Mouse (Mus musculus): ENCODE results near the gene Iscu.
A peak's percentile ranks its signal among the peaks of the same experiment; 100 is the strongest.

Gene Iscu

GRCm38 (mm10) chr5:113789075-113789788, 16.7 kb downstream of the Iscu start:
- DNase-seq, result peak; percentile 80 to 86

DNA sequence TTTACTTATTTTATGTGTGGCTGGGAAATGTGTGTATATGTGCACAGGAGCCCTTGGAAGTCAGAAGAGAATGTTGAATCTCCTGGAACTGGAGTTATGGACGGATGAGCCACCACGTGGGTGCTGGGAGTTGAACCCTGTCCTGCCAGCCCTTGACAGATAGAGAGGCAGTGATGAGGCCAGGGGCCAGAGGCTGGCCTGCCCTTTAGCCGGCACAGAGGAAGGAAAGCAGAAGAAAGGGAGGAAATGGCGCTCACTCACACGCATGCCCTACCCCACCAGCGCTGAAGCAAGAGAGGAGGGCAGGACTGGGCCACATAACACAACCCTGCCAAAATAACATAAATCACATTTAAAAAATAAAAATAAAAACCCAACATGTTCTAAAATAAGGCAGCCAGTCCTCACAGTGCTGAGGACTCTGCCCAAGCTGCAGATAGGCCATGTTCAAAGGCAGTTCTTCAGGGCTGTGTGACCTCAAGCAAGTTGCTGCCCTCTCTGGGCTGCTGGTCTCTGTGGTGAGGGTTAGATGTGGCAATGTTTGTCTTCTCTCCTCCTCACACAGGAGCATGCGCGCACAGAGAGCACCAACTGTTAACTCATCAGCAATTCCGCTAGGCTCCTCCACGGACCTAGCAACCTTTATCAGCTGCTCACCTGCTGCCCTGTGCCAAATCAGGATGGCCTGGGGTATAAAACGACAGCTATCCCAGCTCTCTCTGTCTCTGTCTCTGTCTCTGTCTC, 18.1 kb downstream of the Iscu start:
- peak; percentile 50 to 64 for DNase-seq

GRCm38 (mm10) chr5:113791197-113792095, 18.9 kb downstream of the Iscu start:
- DNase-seq, result no peak

DNA sequence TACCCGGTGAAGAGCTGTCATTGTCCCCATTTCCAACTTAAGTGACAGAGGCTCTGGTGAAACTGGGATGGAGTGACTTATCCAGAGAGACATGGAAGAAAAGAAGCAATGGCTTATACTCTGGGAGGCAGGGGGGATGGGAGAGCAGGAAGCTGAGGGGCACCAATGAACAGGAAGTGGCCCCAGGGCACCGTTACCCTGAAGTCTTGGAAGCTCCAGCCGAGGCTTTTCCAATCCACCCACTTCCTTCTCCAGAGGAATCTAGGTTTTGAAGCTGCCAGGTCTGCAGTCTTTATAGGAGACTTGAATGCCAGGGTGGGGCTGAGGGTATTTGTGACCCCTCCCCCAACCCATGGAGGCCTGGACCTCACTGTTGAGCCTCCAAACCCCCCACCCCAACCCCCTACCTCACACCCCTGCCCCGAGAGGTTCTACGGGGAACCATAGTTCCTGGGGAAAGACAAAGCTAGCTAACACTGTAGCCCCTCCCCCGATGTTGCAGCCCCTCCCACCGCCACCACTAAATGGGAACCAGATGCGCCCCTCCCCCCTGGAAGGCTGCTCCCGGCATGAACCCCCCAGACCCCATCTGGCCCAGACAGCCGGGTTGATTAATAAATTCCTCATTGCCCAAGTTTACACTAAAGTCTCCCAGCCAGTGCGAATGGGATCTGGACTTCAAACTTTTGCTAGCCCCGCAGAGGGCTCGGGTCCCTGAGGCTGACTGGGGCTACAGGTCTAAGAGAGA, 24.0 kb downstream of the Iscu start:
- peak; percentile 79 to 85 for DNase-seq

GRCm38 (mm10) chr5:113797149-113797882, 24.8 kb downstream of the Iscu start:
- DNase-seq, result no peak

GRCm38 (mm10) chr5:113798525-113798924, 26.0 kb downstream of the Iscu start:
- no peak for DNase-seq

DNA sequence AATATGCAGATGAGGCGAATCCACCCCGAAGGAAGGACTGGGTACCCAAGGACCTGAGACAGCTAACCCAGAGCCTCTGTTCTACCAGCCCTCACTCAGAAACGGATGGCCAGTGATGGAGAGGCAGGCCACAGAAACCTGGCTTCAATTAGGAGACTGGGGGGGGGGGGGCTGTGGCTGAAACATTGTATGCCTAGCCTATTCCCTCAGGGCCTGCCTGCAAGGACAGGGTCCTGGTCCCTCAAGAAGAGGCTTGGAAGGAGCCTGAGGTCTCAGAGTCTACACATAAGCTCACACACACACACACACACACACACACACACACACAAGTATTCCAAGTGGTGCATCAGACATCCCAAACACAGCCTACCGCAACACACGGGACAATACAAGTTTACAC, 27.1 kb downstream of the Iscu start:
- DNase-seq, result no peak

GRCm38 (mm10) chr5:113800280-113800679, 27.7 kb downstream of the Iscu start, which contains the start of gene Tmem119:
Gene Tmem119 (minus strand): TSS chr5:113800516.
- peak; percentile 77 to 85 for DNase-seq

- no peak for DNase-seq
Observed at GRCm38 (mm10) chr5:113804395-113804966, 31.9 kb downstream of the Iscu start.

DNA sequence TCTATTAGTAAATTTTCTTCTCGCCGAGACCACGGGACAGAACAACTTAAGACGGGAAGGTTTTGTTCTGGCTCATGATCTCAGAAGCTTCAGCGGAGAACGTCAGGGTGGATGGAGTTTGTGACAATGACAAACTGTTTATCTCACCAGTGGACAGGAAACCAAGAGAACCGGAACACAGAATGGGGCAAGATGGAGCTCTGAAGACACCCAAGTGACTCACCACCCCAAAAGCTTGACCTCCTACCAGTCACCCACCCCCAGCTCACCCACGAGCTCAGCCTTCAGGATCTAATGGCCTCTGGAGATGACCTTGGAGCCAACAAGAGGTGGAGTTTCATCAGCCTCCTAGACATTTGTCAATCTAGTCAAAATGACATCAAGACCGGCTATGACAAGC, 32.8 kb downstream of the Iscu start:
- no peak for DNase-seq

DNA sequence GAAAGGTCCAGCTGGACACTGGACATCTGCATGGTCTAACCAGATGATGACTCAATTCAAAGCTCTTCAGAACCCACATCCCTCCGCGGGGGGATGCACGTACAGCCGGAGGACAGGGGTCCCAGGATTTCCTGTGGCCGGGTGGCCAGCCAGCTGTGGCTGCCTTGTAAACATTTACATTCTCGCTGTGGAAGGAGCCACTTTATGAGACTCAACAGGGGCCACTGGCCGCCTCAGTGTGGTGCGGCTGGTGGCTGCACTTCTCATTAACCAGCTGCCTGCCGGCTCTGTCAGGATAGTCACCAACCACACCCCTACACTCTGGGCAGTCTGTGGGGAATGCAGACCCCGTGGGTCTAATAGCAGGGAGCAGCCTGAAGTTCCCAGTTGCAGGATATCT, 33.9 kb downstream of the Iscu start:
- no peak for DNase-seq

DNA sequence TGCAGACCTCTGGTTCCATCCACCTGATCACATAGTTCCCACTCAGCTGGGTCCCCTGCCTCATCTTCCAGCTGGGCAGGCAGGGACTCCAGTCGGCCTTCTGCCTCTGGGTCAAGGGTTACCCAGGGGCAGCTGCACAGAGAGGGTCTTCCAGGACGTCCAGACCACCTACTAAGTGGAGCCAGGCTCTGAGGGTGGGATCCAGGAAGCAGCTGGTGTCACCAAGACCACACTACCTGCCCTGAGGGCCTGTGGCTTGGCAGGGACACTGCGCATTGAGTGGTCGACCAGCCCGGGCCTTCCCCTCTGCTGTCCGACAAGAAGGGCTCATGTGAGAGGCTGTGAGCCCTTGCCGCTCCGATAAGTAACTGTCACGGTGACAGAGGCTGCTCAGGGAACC, 35.2 kb downstream of the Iscu start:
- DNase-seq, result no peak

GRCm38 (mm10) chr5:113808177-113808576, 35.6 kb downstream of the Iscu start:
- peak in 1 of 2 experiments; percentile 53 for DNase-seq

GRCm38 (mm10) chr5:113810111-113810510, 37.6 kb downstream of the Iscu start:
- DNase-seq, result no peak

DNA sequence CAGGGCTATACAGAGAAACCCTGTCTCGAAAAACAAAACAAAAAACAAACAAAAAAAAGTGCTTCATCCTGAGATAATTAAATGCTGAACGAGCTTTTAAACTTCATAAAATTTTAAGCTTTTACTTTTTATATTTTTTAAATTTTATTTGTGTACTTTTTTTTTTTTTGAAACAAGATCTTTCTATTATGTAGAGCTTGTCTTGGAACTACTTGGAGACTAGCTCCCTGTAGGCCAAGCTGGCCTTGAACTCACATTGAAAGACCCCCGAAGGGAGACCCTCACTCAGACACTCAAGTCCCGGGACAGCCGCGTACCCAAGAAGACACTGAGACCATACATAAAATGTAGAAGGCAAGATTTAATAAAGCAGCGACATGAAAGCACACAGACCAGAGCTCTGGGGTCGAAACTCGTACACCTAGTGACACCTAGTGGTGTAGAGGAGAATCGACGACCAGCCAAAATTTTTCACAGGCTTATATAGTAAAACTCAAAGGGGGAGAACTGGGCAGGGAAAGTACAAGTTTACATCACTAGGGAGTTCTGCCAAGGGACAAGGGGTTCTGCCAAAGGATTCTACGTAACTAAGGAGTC, 39.4 kb downstream of the Iscu start:
- DNase-seq, result peak; percentile 44 to 56

DNA sequence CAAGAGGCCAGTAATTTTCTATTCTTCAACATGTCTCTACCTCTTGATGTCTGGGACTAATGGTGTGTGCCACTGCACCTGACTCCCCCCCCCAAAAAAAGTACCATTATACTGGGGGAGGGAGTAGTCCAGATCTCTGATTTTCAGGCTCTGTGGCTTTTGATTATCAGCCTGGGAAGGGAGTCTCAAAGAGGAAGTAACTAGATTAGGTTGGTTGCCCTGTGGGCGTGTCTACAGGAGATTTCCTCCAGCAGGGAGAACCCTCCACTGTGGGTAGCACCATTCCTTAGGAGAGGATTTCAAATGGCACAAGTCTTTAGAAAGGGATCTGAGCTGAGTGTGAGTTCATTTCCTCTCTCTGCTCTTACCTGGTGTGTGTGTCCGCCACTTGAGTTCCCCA, 40.1 kb downstream of the Iscu start:
- no peak for DNase-seq

DNA sequence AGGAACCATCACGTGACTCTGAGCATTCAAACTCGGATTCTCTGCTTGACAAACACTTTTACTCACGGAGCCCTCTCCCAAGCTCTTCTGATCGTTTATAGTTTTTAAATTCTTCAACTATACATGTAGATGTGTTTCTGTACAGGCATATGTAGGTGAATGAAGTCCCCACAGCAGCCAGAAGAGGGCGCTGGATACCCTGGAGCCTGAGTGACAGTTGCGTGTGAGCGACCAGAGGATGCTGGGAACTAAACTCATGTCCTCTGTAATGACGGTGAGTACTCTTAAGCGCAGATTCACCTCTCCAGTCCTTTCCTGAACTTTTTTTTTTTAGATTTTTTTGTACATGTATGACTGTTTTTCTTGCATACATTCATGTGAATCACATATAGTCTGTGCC, 41.1 kb downstream of the Iscu start:
- DNase-seq, result peak in 1 of 2 experiments; percentile 50

- no peak for DNase-seq
Observed at GRCm38 (mm10) chr5:113814111-113815040, 41.8 kb downstream of the Iscu start.

GRCm38 (mm10) chr5:113815041-113815389, 42.5 kb downstream of the Iscu start:
- DNase-seq, result no peak

GRCm38 (mm10) chr5:113815638-113816152, 43.1 kb downstream of the Iscu start:
- DNase-seq, result peak; percentile 90
